Mouse (Mus musculus) c-Kit-positive CD71-positive TER-119-positive erythroid progenitor cells, embryonic 14.5 days (primary cell): ENCODE measurements around the gene Veph1.

ENCODE experiments used
- DNase-seq: peaks from one replicate; pipeline ENCODE4 v3.0.0-alpha.2; 2013; ENCODE audit warnings: low spot score

Gene Veph1

GRCm38 (mm10) chr3:66221243-66221611, 75.4 kb downstream of the Veph1 start:
- DNase-seq = no peak

GRCm38 (mm10) chr3:66220554-66221242, 75.9 kb downstream of the Veph1 start:
- DNase-seq = no peak

- no peak for DNase-seq
Observed at GRCm38 (mm10) chr3:66219655-66220191, 76.9 kb downstream of the Veph1 start, which contains the start of gene Ptx3. Gene Ptx3, plus strand, starts transcription at chr3:66219910.

GRCm38 (mm10) chr3:66215759-66216158, 80.9 kb downstream of the Veph1 start:
- no peak for DNase-seq

GRCm38 (mm10) chr3:66213524-66213923, 83.1 kb downstream of the Veph1 start:
- no peak for DNase-seq

GRCm38 (mm10) chr3:66208836-66209573, 87.6 kb downstream of the Veph1 start:
- no peak for DNase-seq

GRCm38 (mm10) chr3:66193910-66194562, 102.6 kb downstream of the Veph1 start:
- no peak for DNase-seq

GRCm38 (mm10) chr3:66179647-66180046, 117.0 kb downstream of the Veph1 start:
- DNase-seq = no peak

- DNase-seq = no peak
Observed at GRCm38 (mm10) chr3:66172907-66173306, 123.7 kb downstream of the Veph1 start.

- no peak for DNase-seq
Observed at GRCm38 (mm10) chr3:66169873-66170538, 126.6 kb downstream of the Veph1 start.

GRCm38 (mm10) chr3:66166606-66167290, 129.9 kb downstream of the Veph1 start:
- no peak for DNase-seq

- DNase-seq = no peak
Observed at GRCm38 (mm10) chr3:66165026-66165425, 131.6 kb downstream of the Veph1 start.

GRCm38 (mm10) chr3:66164585-66164984, 132.1 kb downstream of the Veph1 start:
- DNase-seq = no peak

GRCm38 (mm10) chr3:66162612-66163011, 134.0 kb downstream of the Veph1 start:
- no peak for DNase-seq

GRCm38 (mm10) chr3:66157947-66158346, 138.7 kb downstream of the Veph1 start:
- no peak for DNase-seq

GRCm38 (mm10) chr3:66137601-66138000, 159.0 kb downstream of the Veph1 start:
- DNase-seq = no peak

GRCm38 (mm10) chr3:66131264-66131950, 165.2 kb downstream of the Veph1 start:
- DNase-seq = no peak

GRCm38 (mm10) chr3:66129689-66130088, 166.9 kb downstream of the Veph1 start:
- no peak for DNase-seq

- no peak for DNase-seq
Observed at GRCm38 (mm10) chr3:66105493-66105892, 191.1 kb downstream of the Veph1 start.

GRCm38 (mm10) chr3:66102599-66102932, 194.1 kb downstream of the Veph1 start:
- no peak for DNase-seq
